Mouse (Mus musculus) gastrocnemius, adult 8-10 months (tissue): ENCODE measurements around the gene Evi5. TPM values are rescaled to one million over a fixed set of nuclear protein-coding genes. Genes with fewer than 3 reads are reported as not detected.

ENCODE experiments used
- DNase-seq, 2 experiments: peaks; one replicate each; pipeline ENCODE4 v3.0.0; 2022; ENCODE audit warnings: low spot score in 2 of 2
- total RNA-seq, 4 experiments: library from RNA; stranded (reverse); gene quantifications; 2 replicates each; pipeline ENCODE4 v1.2.4; 2022

Gene Evi5
- total RNA-seq, 4 experiments from 2014 or later: 16.1 to 19.3 (median 17.6) TPM

- no peak for DNase-seq
Measured at GRCm38 (mm10) chr5:107749229-107749916, 125.5 kb downstream of the Evi5 start.

- no peak for DNase-seq
Measured at GRCm38 (mm10) chr5:107739023-107739422, 135.9 kb downstream of the Evi5 start.

GRCm38 (mm10) chr5:107738296-107738695 is 136.6 kb downstream of the Evi5 start:
- no peak for DNase-seq

GRCm38 (mm10) chr5:107736171-107736570 is 138.7 kb downstream of the Evi5 start:
- DNase-seq: no peak

DNA sequence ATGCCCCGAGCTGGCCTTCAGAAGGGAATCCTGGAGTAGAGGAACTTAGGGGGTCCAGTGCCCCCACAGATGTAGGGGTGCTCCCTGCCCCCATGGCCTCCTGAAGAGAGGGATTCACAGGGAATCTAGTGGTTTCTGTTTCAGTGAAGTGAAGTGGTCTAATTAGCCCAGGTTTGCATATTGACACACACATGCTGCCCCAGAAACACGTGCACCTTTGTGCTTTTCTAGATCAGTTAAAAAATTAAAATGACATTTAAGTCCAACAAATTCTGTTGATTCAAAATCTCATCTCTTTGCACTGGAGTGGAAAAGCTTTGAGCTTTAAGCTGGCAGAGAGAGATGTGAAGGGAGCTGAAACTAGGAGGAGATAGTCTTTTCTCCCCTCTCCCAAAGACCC is 143.1 kb downstream of the Evi5 start:
- no peak for DNase-seq

DNA sequence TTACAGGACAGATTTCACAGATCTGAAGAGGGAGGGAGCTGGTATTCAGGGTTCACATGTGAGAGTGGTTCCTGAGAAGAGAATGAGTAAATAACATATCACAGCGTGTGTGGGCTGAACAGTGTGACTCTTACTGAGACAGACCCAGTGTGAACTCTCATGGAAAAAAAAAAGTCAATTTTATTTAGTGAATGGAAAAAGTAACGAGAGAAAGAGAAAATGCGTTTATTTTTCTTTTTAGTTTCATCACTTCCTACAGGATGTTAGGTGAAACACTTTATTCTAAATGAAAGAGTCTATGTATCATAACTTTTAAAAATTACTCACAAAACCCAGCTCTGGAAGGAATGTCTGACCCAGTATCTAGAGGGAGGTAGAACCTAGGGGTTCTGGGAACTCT is 143.5 kb downstream of the Evi5 start:
- no peak for DNase-seq

DNA sequence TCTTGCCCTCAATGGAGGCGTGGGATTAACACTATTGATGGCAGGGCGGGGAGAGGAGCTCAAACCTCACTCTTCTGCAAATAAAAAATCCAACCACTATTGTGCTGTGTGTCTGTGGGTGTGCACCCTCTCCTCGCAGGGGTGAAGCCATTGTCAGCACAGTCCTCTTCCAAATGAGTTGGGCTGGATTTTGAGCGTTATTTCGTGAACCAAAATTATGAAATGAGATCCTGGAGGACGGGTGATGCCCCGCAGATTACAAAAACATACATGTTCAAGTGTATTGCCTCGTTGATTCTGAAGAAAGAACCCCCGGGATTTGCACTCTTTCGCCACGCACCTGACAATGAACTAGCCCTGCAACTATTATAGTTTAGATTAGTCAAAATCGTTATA is 147.9 kb downstream of the Evi5 start:
- DNase-seq: no peak

DNA sequence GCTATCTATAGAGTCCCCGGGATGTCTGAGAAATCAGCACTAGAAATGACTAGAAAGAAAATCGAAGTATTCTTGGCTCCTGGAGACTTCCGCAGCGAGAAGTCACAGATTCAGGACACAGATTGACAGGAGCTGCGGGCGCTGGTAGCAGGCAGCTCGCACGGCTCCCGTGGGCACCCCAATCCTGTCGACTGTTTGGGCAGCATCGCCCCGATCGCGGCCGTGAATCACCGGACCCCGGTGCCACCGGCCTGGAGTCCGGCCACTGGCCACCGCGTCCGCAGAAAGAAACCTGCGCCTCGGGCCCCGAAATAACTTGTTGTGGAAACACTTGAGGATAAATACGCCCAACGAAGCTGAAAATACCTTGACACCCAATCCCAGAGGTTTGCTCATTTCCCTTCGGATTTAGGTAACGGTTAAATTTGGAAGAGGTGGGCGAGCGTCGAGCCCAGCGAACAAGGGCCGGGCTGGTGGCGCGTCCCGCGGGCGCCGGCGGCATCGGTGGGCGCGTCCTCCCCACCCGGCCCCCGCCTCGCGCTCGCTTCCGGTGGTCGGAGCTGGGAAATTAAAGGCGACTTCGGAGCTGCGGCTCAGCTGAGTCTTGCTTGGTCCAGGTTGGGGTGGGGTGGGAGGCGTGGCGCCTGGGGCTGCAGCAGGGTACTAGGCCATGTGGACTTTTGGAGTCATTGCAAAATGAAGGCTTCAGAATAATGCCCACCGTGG is 148.5 kb downstream of the Evi5 start:
- no peak for DNase-seq

GRCm38 (mm10) chr5:107725435-107726261 is 149.3 kb downstream of the Evi5 start, which contains the start of gene Gfi1:
Gfi1 (minus strand) TSS chr5:107726036.
- DNase-seq: no peak

GRCm38 (mm10) chr5:107724661-107725434 is 150.1 kb downstream of the Evi5 start:
- no peak for DNase-seq

DNA sequence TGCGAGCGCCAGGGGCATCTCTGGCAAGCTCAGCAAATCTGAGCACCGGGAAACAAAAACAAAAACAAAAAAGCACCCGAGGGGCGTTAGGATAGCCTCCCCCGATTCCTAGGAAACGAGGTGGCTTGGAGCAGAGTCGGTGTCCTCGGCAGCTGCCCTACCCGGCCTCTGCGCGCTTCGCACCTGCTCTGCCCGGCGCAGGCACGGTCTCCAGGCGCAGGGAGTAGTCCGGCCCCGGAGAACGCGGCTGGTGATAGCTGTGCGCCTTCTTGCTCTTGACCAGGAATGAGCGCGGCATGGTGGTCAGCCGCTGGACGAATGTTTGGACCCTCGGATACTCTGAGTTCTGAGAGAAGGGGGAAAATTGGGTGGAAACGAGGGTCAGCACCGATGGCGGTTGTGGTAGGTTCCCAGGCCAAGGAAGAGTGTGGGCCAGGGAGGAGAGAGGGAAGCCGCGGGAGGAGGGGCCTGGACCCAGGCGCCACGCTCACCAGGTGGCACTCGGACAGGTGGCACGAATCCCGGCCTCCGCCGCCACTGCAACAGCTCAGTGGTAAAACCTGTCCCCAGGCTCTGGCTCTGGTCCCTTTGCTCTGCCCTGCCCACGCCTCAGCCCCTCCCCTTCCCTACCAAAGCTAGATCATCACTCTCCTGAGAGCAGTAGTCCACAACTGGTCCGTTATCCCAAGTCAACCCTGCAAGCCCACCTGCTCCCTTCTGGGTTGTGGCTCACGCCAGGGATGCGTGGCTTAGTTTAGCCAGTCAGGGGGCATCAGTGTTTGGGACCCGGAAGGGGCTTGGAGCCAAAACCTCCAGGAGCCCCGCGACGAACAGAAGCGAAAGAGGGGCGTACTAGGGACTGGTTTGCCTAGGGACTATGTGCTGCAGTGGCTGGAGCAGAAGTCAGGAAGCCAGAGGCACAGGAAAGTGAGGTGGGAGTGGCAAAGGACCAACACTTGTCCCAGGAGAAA is 151.1 kb downstream of the Evi5 start:
- no peak for DNase-seq

DNA sequence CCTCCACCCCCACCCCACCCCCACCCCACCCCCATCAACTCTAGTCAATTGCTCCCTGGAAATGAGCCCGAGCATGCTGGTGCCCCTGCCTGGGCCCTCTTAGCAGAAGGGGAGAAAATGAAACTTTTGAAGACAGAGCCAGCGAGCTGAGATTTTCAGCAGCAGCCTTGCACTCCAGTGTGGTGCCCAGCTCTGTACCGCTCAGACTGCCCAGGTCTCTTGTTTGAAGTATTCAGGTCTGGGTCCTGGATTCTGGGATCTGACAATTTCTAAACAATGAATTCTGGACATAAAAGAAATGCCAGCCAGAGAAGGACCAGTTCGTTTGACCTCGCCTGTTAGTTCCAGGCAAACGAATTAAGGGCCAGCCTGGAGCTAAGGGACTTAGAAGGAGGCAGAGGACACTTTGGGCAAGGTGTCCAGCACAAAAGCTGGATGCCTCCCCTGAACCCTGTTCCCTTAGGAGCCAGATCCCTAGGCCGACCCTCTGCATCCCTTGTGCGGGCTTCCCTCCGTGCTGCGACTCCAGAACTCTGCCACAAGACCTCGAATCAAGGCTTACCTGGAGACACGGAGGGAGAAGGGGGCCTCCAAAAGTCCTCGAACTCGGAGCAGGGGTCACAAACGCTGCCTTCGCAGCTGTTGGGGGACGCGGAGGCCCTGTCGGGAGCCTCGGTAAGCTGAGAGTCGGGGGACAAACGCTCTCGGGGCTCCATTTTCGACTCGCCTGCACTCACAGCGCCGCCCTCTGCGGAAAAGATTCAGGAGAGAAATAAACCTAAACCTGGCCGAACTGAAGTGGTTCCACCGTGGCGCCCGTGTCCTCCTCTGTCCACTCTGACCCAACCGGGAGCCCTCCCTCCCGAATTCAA is 152.0 kb downstream of the Evi5 start:
- no peak for DNase-seq

DNA sequence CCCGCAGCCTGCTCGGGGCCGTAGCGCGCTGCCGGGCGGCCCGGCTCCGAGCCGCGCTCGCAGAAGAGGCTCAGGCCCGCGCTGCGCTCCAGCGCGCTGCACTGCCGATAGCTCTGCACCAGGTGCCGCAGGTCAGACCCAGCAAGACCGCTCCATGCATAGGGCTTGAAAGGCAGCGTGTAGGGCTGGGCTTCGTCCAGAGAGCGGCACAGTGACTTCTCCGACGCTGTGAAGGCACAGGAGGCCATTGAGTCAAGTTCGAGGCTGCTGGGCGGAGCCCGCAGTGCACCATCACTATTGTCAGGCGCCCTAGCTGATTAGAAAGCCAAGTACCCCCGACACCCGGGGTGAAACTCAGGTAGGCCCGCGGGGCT is 153.3 kb downstream of the Evi5 start:
- DNase-seq: no peak

DNA sequence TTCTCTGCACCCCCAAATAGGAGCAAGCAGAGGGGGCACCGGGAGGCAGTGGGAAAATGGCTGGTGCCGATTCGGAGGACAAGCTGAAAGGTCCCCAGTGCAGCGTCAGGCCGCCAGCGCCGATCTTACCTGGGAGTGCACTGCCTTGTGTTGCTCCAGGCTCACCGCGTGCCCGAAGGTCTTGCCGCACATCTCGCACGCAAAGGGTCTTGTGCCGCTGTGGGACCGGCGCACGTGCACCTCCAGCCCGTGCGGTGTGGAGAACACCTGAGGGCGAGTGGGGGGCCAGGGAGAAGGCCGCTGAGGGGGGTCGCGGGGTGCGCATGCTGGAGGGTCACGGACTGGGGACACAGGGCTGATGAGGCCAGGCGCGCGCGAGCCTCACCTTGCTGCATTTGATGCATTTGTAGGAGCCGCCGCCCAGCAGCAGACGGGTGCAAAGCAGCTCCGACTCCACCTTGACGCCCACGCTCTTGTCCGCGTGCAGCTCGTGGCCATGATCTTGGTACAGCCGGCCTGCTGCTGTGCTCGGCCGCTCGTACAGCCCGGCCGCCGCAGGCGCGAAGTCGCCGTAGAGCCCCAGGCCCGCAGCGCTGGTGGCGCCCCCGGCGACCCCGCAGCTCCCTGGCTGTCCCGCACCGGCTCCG is 153.8 kb downstream of the Evi5 start:
- DNase-seq: no peak

DNA sequence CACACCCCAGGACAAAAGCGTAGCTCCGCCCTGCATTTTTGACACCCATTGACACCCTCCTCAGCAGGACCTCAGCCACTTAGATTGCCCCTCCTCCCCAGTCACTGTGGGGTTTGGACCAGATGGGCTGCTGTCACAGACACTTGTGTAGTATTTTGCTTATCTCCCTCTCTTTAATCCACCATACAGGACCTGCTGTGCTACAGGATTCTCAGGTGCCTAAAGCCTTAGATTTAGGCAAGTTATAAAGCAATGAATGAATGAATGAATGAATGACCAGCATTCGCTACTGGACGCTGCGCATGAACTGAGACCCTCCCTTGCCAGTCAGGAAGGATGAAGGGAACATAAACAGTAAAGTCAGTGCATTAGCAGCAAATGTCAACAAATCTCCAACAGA is 154.4 kb downstream of the Evi5 start:
- no peak for DNase-seq

DNA sequence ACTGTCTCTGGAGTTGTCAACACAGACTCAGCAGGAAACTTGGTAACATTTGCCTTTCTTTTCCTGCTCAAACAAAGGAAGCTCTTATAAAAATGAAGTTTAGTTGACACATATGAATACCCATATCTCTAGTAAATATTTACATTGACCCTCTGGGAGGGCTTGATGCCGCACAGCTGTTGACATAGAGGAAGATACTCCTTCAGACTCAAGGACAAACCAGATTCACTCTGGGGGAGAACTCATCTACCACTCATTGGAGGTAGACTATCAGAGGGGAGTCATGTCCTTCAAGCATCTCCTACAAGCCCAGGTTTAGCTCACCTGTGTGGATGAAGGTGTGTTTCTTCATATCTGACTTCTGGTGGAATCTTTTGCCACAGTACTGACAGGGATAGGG is 155.1 kb downstream of the Evi5 start:
- DNase-seq: no peak

DNA sequence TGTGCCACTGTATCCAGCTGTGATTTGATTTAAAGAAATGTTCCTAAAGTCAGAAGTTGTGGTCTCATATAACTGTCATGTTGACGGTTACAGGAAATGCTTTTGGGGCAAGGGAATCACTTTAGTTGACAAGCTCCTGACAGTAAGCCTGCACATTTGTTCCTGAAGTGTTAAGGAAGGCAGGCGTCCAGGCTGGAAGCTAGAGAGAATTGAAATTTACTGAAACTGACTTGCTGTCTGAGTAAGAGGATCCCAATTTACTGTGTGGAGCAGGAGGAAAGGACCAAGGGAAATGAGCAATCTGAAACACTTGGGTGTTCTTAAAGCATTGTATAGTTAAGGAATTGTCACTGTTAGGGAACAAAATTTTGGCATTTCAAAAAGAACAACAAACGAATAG is 155.7 kb downstream of the Evi5 start:
- no peak for DNase-seq

GRCm38 (mm10) chr5:107717871-107718361 is 157.0 kb downstream of the Evi5 start:
- no peak for DNase-seq

- no peak for DNase-seq
Measured at GRCm38 (mm10) chr5:107711689-107712088, 163.2 kb downstream of the Evi5 start.
